Mouse (Mus musculus) ES-E14 (cell line): ENCODE measurements around the gene Lsm4.

Source experiments
- CHD2 ChIP-seq: IDR thresholded peaks from 2 replicates; pipeline ENCODE4 v1.6.1; 2014; ENCODE audit warnings: mild to moderate bottlenecking, low read depth, low read length, inconsistent platforms
- HCFC1 ChIP-seq: IDR thresholded peaks from 2 replicates; pipeline ENCODE4 v1.6.1; 2012; ENCODE audit warnings: low read length, inconsistent platforms, borderline replicate concordance; ENCODE audit not compliant: insufficient read depth
- MAFK ChIP-seq: IDR thresholded peaks from 2 replicates; pipeline ENCODE4 v1.6.1; 2014; ENCODE audit warnings: mild to moderate bottlenecking, low read depth, low read length, inconsistent platforms; ENCODE audit not compliant: insufficient read depth
- ZC3H11A ChIP-seq: IDR thresholded peaks from 2 replicates; pipeline ENCODE4 v1.6.1; 2012; ENCODE audit warnings: low read depth, mild to moderate bottlenecking, inconsistent platforms, low read length, borderline replicate concordance
- ZNF384 ChIP-seq: IDR thresholded peaks from 2 replicates; pipeline ENCODE4 v1.6.1; 2012; ENCODE audit warnings: low read depth, low read length, inconsistent platforms

DNA sequence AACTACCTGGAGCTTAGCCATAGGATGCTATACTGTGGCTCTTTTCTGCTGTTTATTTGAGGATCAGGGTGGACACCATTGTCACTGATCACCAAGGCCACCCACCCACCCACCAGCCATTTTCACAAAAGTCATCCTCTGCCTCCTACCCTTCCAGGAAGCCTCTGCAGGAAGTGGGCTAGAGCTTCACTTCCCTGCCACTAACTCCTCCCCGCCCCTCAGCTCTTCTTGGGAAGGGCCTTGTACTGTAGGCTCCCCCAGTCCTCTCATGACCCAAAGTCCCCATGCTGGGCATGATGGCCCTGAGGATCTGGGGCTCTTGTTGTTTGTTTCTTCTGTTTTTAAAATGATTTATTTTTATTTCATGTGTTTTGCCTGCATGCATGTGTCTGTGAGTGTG lies 2.3 kb downstream of the Lsm4 start:
- TF ChIP-seq HCFC1 (no peak), ZNF384 (no peak), MAFK (no peak), CHD2 (no peak), ZC3H11A (no peak)
